Mouse (Mus musculus): ENCODE results near the gene Gm16253.

Gene Gm16253

DNA sequence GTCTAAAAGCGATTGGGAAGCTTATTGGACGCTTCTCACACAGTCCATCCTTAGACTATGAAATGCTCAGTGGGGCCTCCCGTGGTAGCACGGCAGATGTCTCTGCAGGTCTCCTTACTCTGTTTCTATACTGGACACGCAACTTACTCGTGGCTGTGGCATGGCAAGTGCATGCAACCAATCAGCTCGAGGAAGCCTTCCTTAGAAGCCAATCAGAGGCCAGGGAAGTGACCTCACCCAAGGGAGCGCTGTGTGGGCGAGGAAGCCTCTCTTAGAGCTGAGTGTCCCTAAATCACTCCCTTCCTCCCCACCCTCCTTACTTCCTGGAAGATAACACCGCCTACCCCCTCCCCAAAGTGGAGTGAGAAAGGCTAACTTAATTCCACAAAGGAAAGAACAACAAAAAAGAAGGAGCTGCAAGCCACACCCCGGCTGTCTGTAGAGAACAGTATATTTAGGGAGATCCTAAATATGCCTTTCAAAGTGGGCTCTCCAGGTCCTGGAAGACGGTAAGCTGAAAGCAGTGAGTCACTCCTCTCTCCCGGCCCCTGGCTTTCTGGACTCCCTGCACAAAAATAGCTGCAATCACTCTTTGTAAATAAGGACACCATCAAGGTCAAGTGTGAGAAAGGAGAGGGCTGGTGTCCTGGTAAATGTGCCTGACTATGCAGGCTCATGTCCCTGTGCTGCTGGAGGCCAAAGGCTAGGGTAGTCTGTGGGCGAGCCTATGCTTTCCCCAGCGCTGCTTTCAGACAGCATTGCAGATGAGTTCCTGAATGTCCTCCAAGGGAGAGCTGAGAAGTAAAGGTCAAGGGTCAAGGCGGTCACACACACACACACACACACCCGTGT, at the start of gene Gm16253:
Gm16253 (plus strand) TSS at position 295 of the 852 bp plus-strand sequence.
- DNase-seq, result peak; percentile 84

GRCm38 (mm10) chr3:96528506-96528905, 48.3 kb upstream of the Gm16253 start:
- DNase-seq, result no peak

DNA sequence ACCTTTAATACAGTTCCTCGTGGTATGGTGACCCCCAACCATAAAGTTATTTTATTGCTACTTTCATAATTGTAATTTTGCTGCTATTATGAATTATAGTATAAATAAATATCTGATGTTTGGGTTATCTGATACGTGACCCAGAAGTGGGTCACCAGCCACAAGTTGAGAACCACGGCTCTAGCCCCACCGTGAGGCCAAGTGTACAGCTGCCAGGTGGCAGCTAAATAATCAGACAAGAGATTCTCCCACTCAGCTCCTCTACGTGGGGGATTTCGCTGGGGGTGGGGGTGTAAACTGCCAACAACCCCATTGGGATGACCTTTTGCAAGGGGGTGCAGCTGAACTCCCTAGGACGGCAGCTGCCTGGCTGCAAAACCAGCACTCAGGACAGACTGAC, 44.7 kb upstream of the Gm16253 start:
- DNase-seq, result no peak

DNA sequence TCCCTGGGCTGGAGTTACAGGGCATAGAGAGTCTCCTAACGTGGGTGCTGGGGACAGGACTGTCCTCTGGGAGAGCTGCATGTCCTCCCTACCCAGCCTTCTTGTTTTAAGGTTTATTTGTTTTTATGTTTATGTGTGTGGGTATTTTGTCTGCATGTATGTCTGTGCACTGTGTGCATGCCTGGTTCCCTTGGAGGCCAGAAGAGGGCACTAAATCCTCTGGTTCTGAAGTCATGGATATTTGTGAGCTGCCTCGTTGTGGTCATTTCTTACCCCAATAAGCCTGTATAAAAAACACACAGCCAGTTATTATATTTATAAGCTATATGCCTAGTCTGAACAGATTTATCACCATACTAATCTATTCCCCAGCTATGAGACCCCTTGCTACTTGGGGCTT, 42.5 kb upstream of the Gm16253 start:
- no peak for DNase-seq

DNA sequence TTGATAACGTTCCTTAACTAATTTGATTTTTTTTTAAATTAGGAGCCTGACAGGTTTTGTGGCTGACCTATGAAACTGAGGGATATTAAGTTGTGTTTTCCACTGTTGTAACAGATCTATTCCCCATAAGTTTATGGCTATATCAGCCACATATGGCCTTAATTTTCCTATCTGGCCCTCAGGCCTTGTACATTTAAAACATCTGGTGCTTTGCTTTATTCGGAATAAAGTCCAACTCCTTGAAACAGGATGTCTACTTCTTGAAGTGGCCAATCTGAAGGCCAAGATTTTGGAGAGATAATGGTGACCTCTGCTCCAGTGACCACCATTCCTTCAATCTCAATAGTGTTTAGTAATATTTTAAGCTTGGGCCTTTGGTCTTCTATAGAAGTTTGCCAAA, 37.5 kb upstream of the Gm16253 start:
- DNase-seq, result no peak

GRCm38 (mm10) chr3:96540740-96541139, 36.0 kb upstream of the Gm16253 start:
- no peak for DNase-seq

DNA sequence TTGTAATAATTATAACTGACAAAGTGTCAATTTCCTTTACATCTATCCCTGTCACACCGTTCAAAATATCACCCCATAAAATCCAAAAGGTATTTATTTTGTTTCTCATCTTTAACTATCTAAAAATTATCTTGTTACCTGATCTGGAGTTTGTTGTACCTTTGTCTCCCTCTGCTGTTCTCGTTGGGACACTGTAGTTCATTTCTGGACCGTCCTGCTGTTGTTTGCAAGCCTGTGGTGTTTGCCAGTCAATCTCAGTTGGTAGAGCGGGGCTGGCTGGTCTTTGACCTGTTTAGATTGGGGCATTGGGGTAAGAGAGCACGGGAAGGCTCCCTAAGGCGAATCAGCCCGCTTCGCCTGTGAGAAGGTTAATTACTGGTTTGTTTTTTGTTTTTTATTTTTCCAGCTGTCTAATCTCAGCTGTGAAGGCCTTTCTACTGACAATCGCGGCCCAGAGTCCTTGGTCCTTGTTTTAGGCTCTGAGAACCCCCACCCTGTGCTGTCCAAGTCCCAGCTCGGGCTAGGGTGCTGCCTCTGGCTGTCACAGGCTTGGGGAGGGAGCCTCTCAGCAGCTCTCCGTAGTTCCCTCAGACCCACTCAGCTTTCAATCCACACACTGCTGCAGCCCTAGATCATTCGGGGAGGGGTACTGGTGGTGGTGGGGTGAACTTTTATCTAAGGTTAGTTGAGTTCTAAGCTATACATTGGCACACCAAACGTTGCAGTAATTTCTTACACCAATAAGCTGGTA, 35.3 kb upstream of the Gm16253 start:
- DNase-seq, result no peak

- no peak for DNase-seq
Measured at GRCm38 (mm10) chr3:96542554-96542953, 34.2 kb upstream of the Gm16253 start.

- DNase-seq, result no peak
Measured at GRCm38 (mm10) chr3:96543345-96543744, 33.4 kb upstream of the Gm16253 start.

DNA sequence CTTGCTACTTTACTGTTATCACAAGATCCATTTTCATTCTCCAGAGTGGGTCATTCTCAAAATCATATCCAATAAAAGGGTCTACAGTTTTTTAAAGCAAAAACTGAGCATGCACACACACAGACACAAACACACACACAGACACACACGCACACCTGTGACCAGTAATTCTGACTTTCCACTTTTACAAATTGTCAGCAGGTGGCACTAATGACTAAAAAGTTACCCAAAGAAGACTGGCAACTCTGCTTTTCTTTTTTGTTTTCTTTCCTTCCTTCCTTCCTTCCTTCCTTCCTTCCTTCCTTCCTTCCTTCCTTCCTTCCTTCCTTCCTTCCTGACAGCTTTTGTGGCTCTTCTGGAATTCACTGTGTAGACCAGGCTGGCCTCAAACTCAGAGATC, 31.2 kb upstream of the Gm16253 start:
- no peak for DNase-seq

GRCm38 (mm10) chr3:96546880-96547279, 29.9 kb upstream of the Gm16253 start:
- no peak for DNase-seq

GRCm38 (mm10) chr3:96547389-96547960, 29.3 kb upstream of the Gm16253 start:
- DNase-seq, result peak; percentile 81

GRCm38 (mm10) chr3:96548824-96549223, 28.0 kb upstream of the Gm16253 start:
- DNase-seq, result no peak

DNA sequence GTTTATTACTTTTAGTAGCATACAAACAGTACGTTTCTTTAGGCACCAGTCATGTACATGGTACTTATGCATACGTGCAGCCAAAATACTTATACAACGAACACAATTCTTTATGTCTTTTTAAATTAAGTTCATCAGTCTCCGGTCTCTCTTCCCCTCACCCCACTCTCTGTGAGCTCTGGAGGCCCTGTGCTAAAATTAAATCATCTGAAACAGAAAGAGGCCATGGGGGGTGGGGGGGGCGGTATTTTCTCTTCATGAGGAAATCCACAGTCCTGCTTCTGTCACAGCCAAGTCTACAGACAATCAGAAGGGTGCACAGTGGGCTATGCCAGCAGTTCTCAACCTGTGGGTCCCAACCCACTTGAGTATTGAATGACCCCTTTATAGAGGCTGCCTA, 27.4 kb upstream of the Gm16253 start:
- no peak for DNase-seq

- no peak for DNase-seq
Measured at GRCm38 (mm10) chr3:96551203-96551602, 25.6 kb upstream of the Gm16253 start.

GRCm38 (mm10) chr3:96551890-96552289, 24.9 kb upstream of the Gm16253 start:
- no peak for DNase-seq

- DNase-seq, result no peak
Measured at GRCm38 (mm10) chr3:96553601-96554000, 23.2 kb upstream of the Gm16253 start.

GRCm38 (mm10) chr3:96554251-96554650, 22.5 kb upstream of the Gm16253 start:
- DNase-seq, result no peak

DNA sequence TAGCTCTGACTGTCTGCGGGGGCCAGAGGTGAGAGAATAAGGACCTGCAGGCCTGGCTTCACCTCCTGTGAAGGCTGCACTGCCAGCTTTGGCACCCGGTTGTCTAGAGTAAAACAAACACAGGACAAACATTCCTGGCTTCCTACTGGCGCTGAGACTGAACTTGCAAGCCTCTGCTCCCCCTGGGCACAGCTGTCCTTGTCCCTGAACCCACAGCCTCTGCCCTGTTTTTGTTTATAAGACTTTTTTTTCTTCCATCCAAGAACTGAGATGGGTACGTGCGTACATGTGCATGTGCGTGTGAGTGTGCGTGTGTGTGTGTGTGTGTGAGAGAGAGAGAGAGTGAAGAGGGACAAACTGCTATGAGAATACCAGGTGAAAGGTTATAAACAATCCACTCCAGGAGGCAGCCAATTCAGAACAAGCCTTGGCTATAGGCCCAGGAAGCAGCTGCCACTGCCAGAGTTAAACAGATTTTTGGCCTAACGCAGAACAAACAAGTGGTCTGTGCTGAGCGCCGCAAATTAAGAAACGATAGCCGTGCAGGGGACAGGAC, 21.7 kb upstream of the Gm16253 start:
- DNase-seq, result peak; percentile 47

DNA sequence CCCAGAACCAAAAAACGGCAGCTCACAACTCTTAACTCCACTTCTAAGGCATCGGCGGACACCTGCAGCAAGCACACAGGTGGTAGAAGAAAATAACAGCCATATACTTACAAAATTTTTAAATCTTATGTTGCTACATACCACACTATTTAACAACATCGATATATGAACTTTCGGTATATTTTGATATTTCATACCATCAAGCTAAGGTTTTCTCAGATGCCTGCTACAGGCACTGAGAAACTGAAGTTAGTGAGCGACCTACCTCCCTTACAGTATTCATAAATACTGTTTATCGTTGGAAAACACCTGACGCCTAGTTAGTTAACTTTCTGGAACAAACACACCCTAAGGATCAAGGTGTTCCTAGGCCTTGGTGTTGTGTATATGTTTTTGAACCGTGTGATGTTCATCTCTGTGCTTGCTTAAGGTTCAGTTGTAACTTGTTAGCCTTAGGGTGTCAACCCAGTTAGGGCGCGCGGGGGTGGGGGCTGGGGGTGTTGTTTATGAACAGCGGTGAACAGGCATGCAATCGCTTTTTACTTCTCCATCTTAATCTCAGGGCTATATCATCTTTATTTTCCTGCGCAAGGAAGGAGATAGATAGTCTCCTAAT, 20.7 kb upstream of the Gm16253 start:
- no peak for DNase-seq

GRCm38 (mm10) chr3:96556651-96557635, 19.8 kb upstream of the Gm16253 start:
- no peak for DNase-seq

GRCm38 (mm10) chr3:96557694-96558093, 19.1 kb upstream of the Gm16253 start, which contains the start of gene Txnip:
TSS of gene Txnip (plus strand) at chr3:96557957.
- DNase-seq, result peak; percentile 91
